Mouse (Mus musculus) heart, postnatal 36 days (tissue): ENCODE measurements around the gene Astl. TPM values are rescaled to one million over a fixed set of nuclear protein-coding genes. Genes with fewer than 3 reads are reported as not detected.

Experiments used
- DNase-seq, 2 experiments: peaks; one replicate each; pipeline ENCODE4 v3.0.0; 2021 to 2022
- intact Hi-C: fragments of 180-260 bp; cut with DNase I; formaldehyde crosslinking; loops from one replicate; pipeline ENCODE4 v1.15.1; 2025
- total RNA-seq, 2 experiments: library from RNA; stranded (reverse); gene quantifications; 2 replicates each; pipeline ENCODE4 v1.2.3; 2021

The Astl gene
- total RNA-seq, 2 experiments from 2014 or later: not detected

DNA sequence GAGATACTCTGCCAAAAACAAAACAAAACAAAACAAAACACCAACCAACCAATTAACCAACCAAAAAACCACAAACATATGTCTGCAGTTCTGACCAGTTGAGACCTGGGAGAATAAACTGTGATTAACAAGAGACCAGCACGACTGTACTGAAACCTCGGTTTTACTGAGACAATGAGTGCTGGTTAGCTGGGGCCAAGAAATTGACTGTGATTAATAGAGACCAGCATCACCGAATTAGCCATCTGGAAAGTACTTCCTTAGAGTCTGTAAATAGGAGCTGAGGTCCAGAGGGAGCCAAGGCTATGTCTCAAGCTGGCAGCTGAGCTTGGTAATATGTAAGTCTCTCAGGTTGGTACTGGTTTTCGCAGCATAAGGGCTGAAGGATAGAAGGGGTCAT lies 52.4 kb downstream of the Astl start:
- intact Hi-C loops: no loop called here
- no peak for DNase-seq

DNA sequence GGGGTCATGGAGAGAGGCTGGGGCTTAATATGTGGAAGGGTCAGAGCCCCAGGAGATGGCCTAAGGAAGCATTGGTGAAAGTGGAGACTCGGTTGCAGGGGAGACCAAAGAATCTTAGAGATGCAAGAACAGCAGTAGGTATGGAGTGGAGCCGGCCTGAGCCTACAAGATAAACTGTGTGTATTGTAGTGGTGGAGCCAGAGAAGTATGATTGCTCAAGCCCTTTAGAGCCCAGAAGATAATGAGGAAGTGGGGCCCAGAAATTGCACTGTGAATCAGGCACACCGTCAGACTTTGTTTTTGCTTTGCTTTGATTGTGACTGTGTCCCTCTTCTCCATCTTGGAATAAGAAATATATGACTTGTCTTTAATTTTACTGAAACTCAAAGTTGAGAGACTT lies 52.9 kb downstream of the Astl start:
- no peak for DNase-seq
- intact Hi-C loops: no loop called here

DNA sequence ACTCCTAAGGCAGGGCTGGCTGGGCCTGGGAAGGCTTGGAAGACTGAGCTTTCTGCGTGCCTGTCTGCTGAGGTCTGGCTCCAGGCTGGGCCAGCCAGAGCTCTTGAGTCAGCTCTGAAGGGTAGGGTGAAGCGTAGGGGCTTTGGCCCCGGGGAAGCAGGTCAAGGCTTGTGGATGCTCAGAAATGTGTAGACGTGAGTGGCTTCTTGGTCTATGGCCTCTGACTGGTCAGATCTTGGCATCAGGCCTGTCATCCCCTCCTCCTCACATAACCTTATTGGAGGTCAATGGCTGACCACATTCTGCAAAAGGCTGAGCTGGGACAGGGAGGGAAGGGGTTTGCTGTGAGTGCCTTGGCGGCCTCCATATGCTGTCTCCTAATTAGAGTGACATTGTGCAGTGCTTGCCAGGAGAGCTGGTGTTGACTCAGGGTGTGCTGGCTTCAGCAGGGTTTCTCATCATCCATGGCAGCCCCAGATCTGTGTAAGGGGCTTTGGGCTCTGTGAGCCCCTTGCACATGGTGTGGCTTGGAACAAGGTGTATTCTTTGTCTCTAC lies 56.2 kb downstream of the Astl start:
- intact Hi-C loops: no loop called here
- DNase-seq: no peak

DNA sequence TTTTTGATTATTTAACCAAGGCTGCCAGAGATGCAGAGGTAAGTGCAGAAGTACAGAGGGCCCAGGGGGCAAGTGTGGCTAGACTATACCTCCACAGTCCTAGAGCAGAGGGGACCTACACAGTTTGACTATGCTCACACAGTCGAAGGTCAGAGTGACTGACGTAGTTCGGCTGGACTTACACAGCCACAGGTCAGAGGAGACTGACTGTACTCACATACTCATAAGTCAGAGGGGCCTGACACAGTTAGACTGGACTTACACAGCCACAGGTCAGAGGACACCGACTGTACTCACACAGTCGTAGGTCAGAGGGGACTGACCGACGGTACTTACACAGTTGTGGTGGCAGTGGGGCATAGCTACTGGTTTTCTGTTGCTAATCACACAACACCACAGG lies 60.3 kb downstream of the Astl start:
- intact Hi-C loops: no loop called here
- no peak for DNase-seq

Other genes starting within 250 kb of the Astl start
- 1 to 10 TPM; 1.9 to 2.0 TPM for gene Ncaph, start 204.7 kb upstream of the Astl start, total RNA-seq
- gene Itpripl1, start 195.2 kb upstream of the Astl start, total RNA-seq: 10 to 100 TPM; 12.0 to 15.8 TPM
- gene 1810024B03Rik, start 130.4 kb upstream of the Astl start, total RNA-seq: under 1 TPM; 0.17 to 0.38 TPM
- 10 to 100 TPM; 64.8 to 71.2 TPM for gene Snrnp200, start 130.3 kb upstream of the Astl start, total RNA-seq
- gene Ciao1, start 90.8 kb upstream of the Astl start, total RNA-seq: 10 to 100 TPM; 60.5 to 63.5 TPM
- gene Tmem127, start 90.7 kb upstream of the Astl start, total RNA-seq: 10 to 100 TPM; 27.9 to 28.3 TPM
- 100 to 1,000 TPM; 157 to 170 TPM for gene Stard7, start 68.4 kb upstream of the Astl start, total RNA-seq
- under 1 TPM; 0.36 to 0.38 TPM for gene Dusp2, start 2.5 kb upstream of the Astl start, total RNA-seq
- gene Adra2b, start 24.6 kb downstream of the Astl start, total RNA-seq: 1 to 10 TPM in 1 of 2 experiments, under 1 TPM in 1; 0.80 to 1.2 TPM
- not detected for gene Gpat2, start 86.6 kb downstream of the Astl start, total RNA-seq
- gene Fahd2a, start 105.9 kb downstream of the Astl start, total RNA-seq: 10 to 100 TPM; 34.1 to 44.3 TPM
- gene Kcnip3, start 183.5 kb downstream of the Astl start, total RNA-seq: 1 to 10 TPM in 1 of 2 experiments, under 1 TPM in 1; 0.94 to 1.9 TPM
- gene Prom2, start 202.8 kb downstream of the Astl start, total RNA-seq: under 1 TPM in 1 of 2 experiments, not detected in 1; 0.81 TPM
- 1 to 10 TPM; 1.3 to 1.6 TPM for gene Zfp661, start 248.5 kb downstream of the Astl start, total RNA-seq
- gene Mrps5, start 248.6 kb downstream of the Astl start, total RNA-seq: 10 to 100 TPM; 95.9 to 98.5 TPM